Mouse (Mus musculus) limb, embryonic 14.5 days (tissue): ENCODE results near the gene Bhlhe40. TPM values are rescaled to one million over a fixed set of nuclear protein-coding genes. Genes with fewer than 3 reads are reported as not detected.

ENCODE experiments used
- ATAC-seq: fragments of 200-750 bp; cut with Nextera tagmentation; 2 replicates; pipeline ENCODE4 v1.8.0; 2017; ENCODE audit warnings: low read depth, moderate number of reproducible peaks, moderate TSS enrichment; ENCODE audit not compliant: low FRiP score
- DNase-seq: peaks from one replicate; pipeline ENCODE4 v3.0.0-alpha.2; 2015; ENCODE audit warnings: low spot score
- H3K27ac ChIP-seq: fragments of 300-500 bp; sonication (generic); replicated peaks from 2 replicates; pipeline ENCODE4 v1.5.1; 2014; ENCODE audit warnings: low read depth, mild to moderate bottlenecking, low read length, moderate library complexity, mixed read lengths
- H3K27me3 ChIP-seq: fragments of 300-500 bp; sonication (generic); 2 replicates; pipeline ENCODE4 v1.6.1; 2014; ENCODE audit warnings: low read length, mixed read lengths; ENCODE audit not compliant: control insufficient read depth, insufficient read depth
- H3K36me3 ChIP-seq: fragments of 300-500 bp; sonication (generic); 2 replicates; pipeline ENCODE4 v1.6.1; 2014; ENCODE audit warnings: mild to moderate bottlenecking, low read length, moderate library complexity, mixed read lengths; ENCODE audit not compliant: control insufficient read depth, insufficient read depth
- H3K4me1 ChIP-seq: fragments of 300-500 bp; sonication (generic); 2 replicates; pipeline ENCODE4 v1.6.1; 2014; ENCODE audit warnings: antibody characterized with exemption, low read length, mixed read lengths; ENCODE audit not compliant: control insufficient read depth, insufficient read depth
- H3K4me2 ChIP-seq: fragments of 300-500 bp; sonication (generic); replicated peaks from 2 replicates; pipeline ENCODE4 v1.6.1; 2014; ENCODE audit warnings: low read depth, mild to moderate bottlenecking, low read length, moderate library complexity; ENCODE audit not compliant: severe bottlenecking
- H3K4me3 ChIP-seq: fragments of 300-500 bp; sonication (generic); replicated peaks from 2 replicates; pipeline ENCODE4 v1.5.1; 2014; ENCODE audit warnings: low read length
- H3K9ac ChIP-seq: fragments of 300-500 bp; sonication (generic); 2 replicates; pipeline ENCODE4 v1.6.1; 2014; ENCODE audit warnings: mild to moderate bottlenecking, low read depth, low read length, moderate library complexity; ENCODE audit not compliant: severe bottlenecking
- H3K9me3 ChIP-seq: fragments of 300-500 bp; sonication (generic); 2 replicates; pipeline ENCODE4 v1.6.1; 2016; ENCODE audit warnings: low read length; ENCODE audit not compliant: control insufficient read depth
- POLR2A ChIP-seq: fragments of 200-500 bp; IDR thresholded peaks from 2 replicates; pipeline ENCODE4 v1.8.0; 2012; ENCODE audit warnings: inconsistent platforms, mild to moderate bottlenecking, moderate library complexity, borderline replicate concordance; ENCODE audit not compliant: insufficient read depth, insufficient read length; ENCODE audit errors: extremely low read depth
- WGBS: fragments of 180-500 bp; shearing (Covaris S2); extraction: QIAGEN DNeasy Blood & Tissue Kit; methylation state at CpG from one replicate; pipeline ENCODE4 v1.1.7; 2014; 5-methylcytosine and 5-hydroxymethylcytosine counted together
- polyA plus RNA-seq, 2 experiments: library from polyadenylated mRNA; depleted of rRNA in 1 of 2; stranded (reverse) in 1 of 2; unstranded in 1 of 2; fragments of >200 nt; fragmentation: Nextera tagmentation in 1 of 2; extraction: Ambion mirVana in 1 of 2; gene quantifications; 2 replicates each; pipeline versions ENCODE4 v1.2.1 to v1.2.3; 2012 to 2014

The Bhlhe40 gene
- polyA plus RNA-seq, 2 experiments = 11.9 to 31.7 TPM

DNA sequence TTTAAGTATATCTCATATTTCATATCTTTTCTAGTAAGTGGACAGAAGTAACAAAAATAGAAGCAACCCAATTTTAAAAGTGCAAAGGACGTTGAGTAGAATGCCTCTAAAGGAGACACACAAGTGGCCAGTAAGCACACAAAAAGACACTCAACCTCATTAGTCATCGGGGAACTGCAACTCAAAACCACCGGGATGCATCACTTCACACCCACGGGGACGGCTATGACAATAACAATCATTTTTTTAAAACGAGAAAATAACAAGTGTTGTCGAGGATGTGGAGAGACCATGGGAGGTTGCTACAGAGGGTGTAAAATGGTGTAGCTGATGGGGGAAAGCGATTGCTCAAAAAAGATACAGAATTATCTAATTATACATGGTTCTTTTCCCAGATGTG, 11.7 kb downstream of the Bhlhe40 start:
- ATAC-seq (no peak), DNase-seq (no peak)
- peaks cover 16% of the 10 kb centered on the region for H3K4me1 ChIP-seq
- no peak for TF ChIP-seq POLR2A
- no peaks in the 10 kb centered on the region for H3K27me3 ChIP-seq
- no peaks in the 10 kb centered on the region for H3K36me3 ChIP-seq
- no peak overlapping the region for H3K4me2 ChIP-seq
- H3K9me3 ChIP-seq = no peaks in the 10 kb centered on the region
- no peak overlapping the region for H3K9ac ChIP-seq
- H3K4me3 ChIP-seq = no peak overlapping the region
- H3K27ac ChIP-seq = no peak overlapping the region
- WGBS = 76% methylated on average over 8 of the region's 8 CpGs

DNA sequence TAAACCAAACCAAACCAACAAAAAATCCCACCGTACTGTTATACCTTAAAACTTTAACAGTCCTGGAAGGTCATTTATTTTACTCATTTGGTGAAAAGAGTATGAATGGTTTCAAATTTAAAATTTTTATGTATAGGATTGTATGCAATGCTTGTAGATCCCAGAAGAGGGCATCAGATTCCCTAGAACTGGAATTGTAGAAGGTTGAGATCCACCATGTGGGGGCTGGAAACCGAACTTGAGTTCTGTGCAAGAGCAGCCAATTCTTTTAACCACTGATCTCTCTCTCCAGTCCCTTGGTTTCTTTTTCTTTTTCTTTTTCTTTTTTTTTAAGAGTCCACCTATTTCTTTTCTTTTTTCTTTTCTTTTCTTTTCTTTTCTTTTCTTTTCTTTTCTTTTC, 13.8 kb downstream of the Bhlhe40 start:
- 81% methylated on average over 2 of the region's 2 CpGs for WGBS
- H3K4me2 ChIP-seq = no peak overlapping the region
- no peak overlapping the region for H3K4me3 ChIP-seq
- TF ChIP-seq POLR2A = no peak
- H3K4me1 ChIP-seq = no peaks in the 10 kb centered on the region
- no peaks in the 10 kb centered on the region for H3K36me3 ChIP-seq
- no peak overlapping the region for H3K9ac ChIP-seq
- no peak overlapping the region for H3K27ac ChIP-seq
- no peak for DNase-seq
- H3K9me3 ChIP-seq = no peaks in the 10 kb centered on the region
- H3K27me3 ChIP-seq = no peaks in the 10 kb centered on the region
- ATAC-seq = no peak

DNA sequence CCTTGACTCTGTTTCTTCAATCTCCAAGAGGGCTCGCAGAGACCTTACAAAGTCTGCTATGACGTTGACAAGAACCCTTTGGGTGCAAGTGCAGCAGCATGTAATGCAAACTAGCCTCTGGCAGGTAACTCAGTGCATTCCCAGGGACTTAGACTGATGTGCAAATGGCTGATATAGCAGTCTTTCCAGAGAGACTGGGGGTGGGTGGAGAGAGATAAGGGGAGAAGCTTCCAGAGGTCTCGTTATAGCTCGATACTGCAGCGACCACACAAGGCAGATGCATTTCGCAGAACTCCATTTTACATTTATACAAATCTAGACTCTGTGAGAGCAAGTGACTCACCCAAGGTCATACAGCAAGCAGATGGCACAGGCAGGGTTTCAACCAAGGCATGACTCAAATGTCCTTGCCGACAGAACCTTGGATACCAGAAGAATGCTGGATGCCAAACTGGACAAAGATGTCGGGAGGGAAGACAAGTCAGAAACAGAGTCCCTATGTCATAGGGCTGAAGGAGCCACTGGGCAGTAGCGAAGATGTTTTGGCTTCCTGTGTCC, 16.4 kb downstream of the Bhlhe40 start:
- DNase-seq (no peak), ATAC-seq (no peak)
- Histone ChIP-seq H3K4me1 (no peaks in the 10 kb centered on the region), H3K27me3 (no peaks in the 10 kb centered on the region), H3K27ac (no peak overlapping the region), H3K36me3 (no peaks in the 10 kb centered on the region), H3K9ac (no peak overlapping the region), H3K4me3 (no peak overlapping the region), H3K4me2 (no peak overlapping the region), H3K9me3 (no peaks in the 10 kb centered on the region)
- 92% methylated on average over 9 of the region's 9 CpGs for WGBS
- no peak for TF ChIP-seq POLR2A

DNA sequence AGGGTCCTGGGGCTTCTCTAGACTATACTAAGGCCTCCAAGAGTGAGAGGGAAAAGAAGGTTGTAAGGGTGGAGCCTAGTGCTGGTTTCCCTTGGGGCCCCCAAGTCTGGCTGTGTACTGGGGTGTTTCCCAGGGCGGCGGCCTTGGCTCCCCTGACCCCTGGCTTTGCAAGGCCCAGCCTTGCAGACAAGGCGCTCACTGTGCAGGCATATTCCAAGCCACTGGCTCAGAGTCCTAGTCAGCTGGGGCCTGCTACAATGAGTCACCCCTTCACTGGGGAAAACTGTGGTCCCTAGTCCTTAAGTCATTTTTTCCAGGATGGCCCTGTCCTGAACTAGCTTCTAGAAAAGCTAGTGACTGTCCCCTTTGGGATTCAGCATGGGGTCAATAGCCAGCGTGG, 17.3 kb downstream of the Bhlhe40 start:
- WGBS = 86% methylated on average over 4 of the region's 4 CpGs
- Histone ChIP-seq H3K9ac (no peak overlapping the region), H3K4me3 (no peak overlapping the region), H3K4me2 (no peak overlapping the region), H3K4me1 (no peaks in the 10 kb centered on the region), H3K27ac (no peak overlapping the region), H3K36me3 (no peaks in the 10 kb centered on the region), H3K27me3 (no peaks in the 10 kb centered on the region), H3K9me3 (no peaks in the 10 kb centered on the region)
- DNase-seq (no peak), ATAC-seq (no peak)
- TF ChIP-seq POLR2A = no peak

DNA sequence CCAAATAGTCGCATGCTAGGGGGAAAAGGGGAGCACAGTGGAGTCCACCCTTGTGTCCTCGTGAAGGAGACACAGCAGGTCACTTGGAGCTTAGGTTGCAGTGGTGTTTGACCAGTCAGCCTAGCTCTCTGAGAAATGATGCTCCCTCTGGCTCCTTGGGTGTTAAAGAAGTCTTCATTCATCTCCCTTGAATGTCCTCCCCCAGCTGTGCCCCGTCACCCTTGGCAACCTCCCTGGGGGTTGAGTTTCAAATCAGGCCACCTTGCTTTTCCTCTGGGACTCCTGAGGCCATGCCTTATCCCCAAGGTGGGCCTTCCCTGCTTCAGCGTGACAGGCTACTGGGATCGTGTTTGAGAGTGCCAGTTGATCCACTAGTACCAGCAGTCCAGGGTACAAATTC, 17.8 kb downstream of the Bhlhe40 start:
- no peak overlapping the region for H3K4me2 ChIP-seq
- no peaks in the 10 kb centered on the region for H3K27me3 ChIP-seq
- no peak for ATAC-seq
- DNase-seq = no peak
- no peaks in the 10 kb centered on the region for H3K9me3 ChIP-seq
- H3K4me3 ChIP-seq = no peak overlapping the region
- no peaks in the 10 kb centered on the region for H3K4me1 ChIP-seq
- H3K27ac ChIP-seq = no peak overlapping the region
- no peak for TF ChIP-seq POLR2A
- H3K36me3 ChIP-seq = no peaks in the 10 kb centered on the region
- H3K9ac ChIP-seq = no peak overlapping the region
- WGBS = 66% methylated on average over 5 of the region's 5 CpGs

DNA sequence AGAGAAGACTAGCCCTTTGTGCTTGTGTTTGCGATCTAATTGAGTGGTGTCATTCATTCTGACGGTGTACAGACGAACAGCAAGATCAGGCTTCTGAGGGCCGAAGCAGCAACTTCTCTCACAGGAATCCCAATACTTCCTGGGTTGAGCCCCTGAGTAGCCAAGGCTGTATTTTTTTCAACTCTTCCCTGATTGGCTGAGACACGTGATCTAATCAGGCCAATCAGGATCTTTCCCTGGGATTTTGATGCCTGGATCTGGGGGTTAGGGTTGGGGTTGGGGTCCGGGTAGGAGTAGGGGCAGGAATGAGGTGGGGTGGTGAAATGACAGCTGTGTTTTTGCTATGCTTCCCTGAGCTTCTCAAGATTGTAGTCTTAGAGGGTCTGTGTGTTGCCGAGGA, 20.1 kb downstream of the Bhlhe40 start:
- Histone ChIP-seq H3K27me3 (no peaks in the 10 kb centered on the region), H3K9me3 (no peaks in the 10 kb centered on the region), H3K4me3 (no peak overlapping the region), H3K27ac (no peak overlapping the region), H3K36me3 (no peaks in the 10 kb centered on the region), H3K9ac (no peak overlapping the region), H3K4me2 (no peak overlapping the region), H3K4me1 (no peaks in the 10 kb centered on the region)
- DNase-seq = no peak
- no peak for ATAC-seq
- 84% methylated on average over 7 of the region's 7 CpGs for WGBS
- TF ChIP-seq POLR2A = no peak
